Mouse (Mus musculus) gastrocnemius, adult 18-20 months (tissue): ENCODE measurements around the gene Ttc39b. TPM values are rescaled to one million over a fixed set of nuclear protein-coding genes. Genes with fewer than 3 reads are reported as not detected.

ENCODE experiments used
- DNase-seq: peaks from one replicate; pipeline ENCODE4 v3.0.0; 2021; ENCODE audit warnings: low spot score
- total RNA-seq, 2 experiments: library from RNA; stranded (reverse); gene quantifications; 2 replicates each; pipeline ENCODE4 v1.2.3; 2021

Ttc39b gene
- total RNA-seq, 2 experiments from 2014 or later = 5.0 to 6.0 TPM

- DNase-seq = no peak
Measured at GRCm38 (mm10) chr4:83318758-83319157, 5.3 kb downstream of the Ttc39b start.

GRCm38 (mm10) chr4:83317826-83318348 is 6.2 kb downstream of the Ttc39b start:
- DNase-seq = no peak

GRCm38 (mm10) chr4:83316718-83317117 is 7.3 kb downstream of the Ttc39b start:
- DNase-seq = no peak

- DNase-seq = no peak
Measured at GRCm38 (mm10) chr4:83315930-83316329, 8.1 kb downstream of the Ttc39b start.

- DNase-seq = peak; percentile 45
Measured at GRCm38 (mm10) chr4:83314922-83315881, 8.9 kb downstream of the Ttc39b start.

- no peak for DNase-seq
Measured at GRCm38 (mm10) chr4:83314261-83314793, 9.7 kb downstream of the Ttc39b start.

GRCm38 (mm10) chr4:83312336-83312735 is 11.7 kb downstream of the Ttc39b start:
- no peak for DNase-seq

- peak; percentile 28 for DNase-seq
Measured at GRCm38 (mm10) chr4:83311481-83311880, 12.6 kb downstream of the Ttc39b start.

- no peak for DNase-seq
Measured at GRCm38 (mm10) chr4:83310990-83311389, 13.1 kb downstream of the Ttc39b start.

GRCm38 (mm10) chr4:83308914-83309313 is 15.1 kb downstream of the Ttc39b start:
- DNase-seq = peak; percentile 24

GRCm38 (mm10) chr4:83307686-83308469 is 16.2 kb downstream of the Ttc39b start:
- peak; percentile 45 for DNase-seq

GRCm38 (mm10) chr4:83306879-83307278 is 17.2 kb downstream of the Ttc39b start:
- no peak for DNase-seq

- no peak for DNase-seq
Measured at GRCm38 (mm10) chr4:83305099-83305498, 19.0 kb downstream of the Ttc39b start.

GRCm38 (mm10) chr4:83302887-83303827 is 20.9 kb downstream of the Ttc39b start:
- peak; percentile 90 for DNase-seq

- no peak for DNase-seq
Measured at GRCm38 (mm10) chr4:83302123-83302737, 21.8 kb downstream of the Ttc39b start.

GRCm38 (mm10) chr4:83301713-83302112 is 22.3 kb downstream of the Ttc39b start:
- no peak for DNase-seq

GRCm38 (mm10) chr4:83284768-83285350 is 39.2 kb downstream of the Ttc39b start:
- DNase-seq = peak; percentile 34

- peak; percentile 33 for DNase-seq
Measured at GRCm38 (mm10) chr4:83283973-83284767, 39.9 kb downstream of the Ttc39b start.

- DNase-seq = no peak
Measured at GRCm38 (mm10) chr4:83282424-83282823, 41.6 kb downstream of the Ttc39b start.
